Mouse (Mus musculus): ENCODE measurements around the gene Smarce1. TPM values are rescaled to one million over a fixed set of nuclear protein-coding genes. Genes with fewer than 3 reads are reported as not detected.

Gene Smarce1
- polyA plus RNA-seq (2014; fragmentation: Nextera tagmentation; extraction: Ambion mirVana): 130 and 146 TPM in 2 replicates

DNA sequence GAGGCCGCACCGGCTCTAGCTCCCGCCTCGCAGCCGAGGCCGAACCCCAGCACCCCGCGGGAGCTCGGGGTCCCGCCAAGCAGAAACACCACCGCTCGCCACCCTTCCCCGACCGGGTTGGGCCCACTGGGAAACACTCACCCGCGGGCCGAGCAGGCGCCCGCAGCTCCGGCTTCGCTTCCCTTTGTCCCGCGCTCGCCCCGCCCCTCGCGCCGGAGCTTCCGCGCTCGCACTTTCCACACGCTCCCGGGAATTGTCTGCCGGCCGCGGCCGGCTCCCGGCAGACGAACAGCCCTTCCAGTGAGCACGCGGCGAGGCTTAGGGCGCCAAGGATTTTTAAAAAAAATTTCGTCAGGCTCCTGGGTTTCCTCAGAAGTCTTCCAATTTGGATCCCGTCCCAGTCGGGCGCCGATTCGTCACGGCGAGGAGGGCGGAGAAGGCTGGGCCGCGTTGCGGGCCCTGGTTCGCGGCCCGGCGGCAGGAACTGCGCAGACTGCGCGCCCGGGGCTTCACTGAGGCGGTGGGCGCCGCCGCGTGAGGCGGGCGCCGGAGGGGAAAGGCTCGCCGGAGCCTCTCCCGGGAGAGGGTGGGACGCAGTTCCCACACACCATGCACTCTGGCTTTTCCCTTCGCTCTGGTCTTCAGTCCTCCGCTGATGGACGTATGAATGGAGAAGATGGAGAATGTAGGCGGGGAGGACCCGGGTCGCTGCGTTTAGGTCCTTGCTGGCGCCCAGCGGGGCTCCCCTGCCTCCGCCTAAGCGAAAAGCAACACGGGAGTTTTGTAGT is at the start of gene Smarce1:
Gene Smarce1 (minus strand): TSS at position 757 of the 788 bp plus-strand sequence.
- H3K36me3 ChIP-seq (ENCODE audit: control insufficient read depth, insufficient read depth, low read length): peaks cover 24% of the 10 kb centered on the region
- no peaks in the 10 kb centered on the region for H3K27me3 ChIP-seq (replicated peaks; ENCODE audit: control insufficient read depth, insufficient read depth, low read length)
- no peaks in the 10 kb centered on the region for H3K9me3 ChIP-seq (ENCODE audit: control insufficient read depth, low read length)
- H3K9ac ChIP-seq (ENCODE audit: low read depth, low read length): peak within 1 kb of the TSS; percentile 99
- ATAC-seq (ENCODE audit: low read depth) (peak; percentile 92), DNase-seq (ENCODE audit: low spot score) (peak; percentile 86)
- H3K27ac ChIP-seq (replicated peaks; ENCODE audit: low read depth, low read length): peak within 1 kb of the TSS; percentile 100
- H3K4me2 ChIP-seq (ENCODE audit: low read depth, low read length): peak within 1 kb of the TSS; percentile 76
- H3K4me3 ChIP-seq (ENCODE audit: low read depth, low read length): peak within 1 kb of the TSS; percentile 88
- H3K4me1 ChIP-seq (ENCODE audit: control insufficient read depth, insufficient read depth, low read length): peaks cover 22% of the 10 kb centered on the region
- WGBS: under 1% methylated on average over 73 of the region's 87 CpGs

DNA sequence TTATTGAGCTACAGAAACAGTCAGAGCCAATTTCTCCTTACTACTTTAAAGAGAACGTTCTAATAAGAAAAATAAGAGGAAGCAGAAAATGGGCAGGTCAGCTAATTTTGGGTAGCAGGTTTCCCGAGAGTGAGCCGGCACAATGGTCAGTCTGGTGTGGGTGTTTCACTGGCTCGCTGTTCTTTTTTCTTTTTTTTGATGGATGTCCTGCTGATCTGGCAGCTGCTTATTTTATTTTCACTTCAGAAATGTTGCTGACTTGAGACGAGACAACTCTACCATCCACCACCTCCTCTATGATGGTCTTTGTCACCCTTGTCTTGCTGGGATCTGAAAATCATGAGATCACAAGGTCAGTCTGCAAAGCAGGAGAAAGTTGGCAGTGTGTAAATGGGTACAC is 49.2 kb upstream of the Smarce1 start:
- 71% methylated on average over 5 of the region's 5 CpGs for WGBS
- H3K9me3 ChIP-seq (ENCODE audit: control insufficient read depth, low read length): no peaks in the 10 kb centered on the region
- no peak overlapping the region for H3K4me3 ChIP-seq (ENCODE audit: low read depth, low read length)
- H3K36me3 ChIP-seq (ENCODE audit: control insufficient read depth, insufficient read depth, low read length): no peaks in the 10 kb centered on the region
- no peaks in the 10 kb centered on the region for H3K27me3 ChIP-seq (replicated peaks; ENCODE audit: control insufficient read depth, insufficient read depth, low read length)
- H3K4me2 ChIP-seq (ENCODE audit: low read depth, low read length): no peak overlapping the region
- H3K27ac ChIP-seq (replicated peaks; ENCODE audit: low read depth, low read length): no peak overlapping the region
- no peak for DNase-seq (ENCODE audit: low spot score)
- ATAC-seq (ENCODE audit: low read depth): no peak
- no peak overlapping the region for H3K9ac ChIP-seq (ENCODE audit: low read depth, low read length)
- H3K4me1 ChIP-seq (ENCODE audit: control insufficient read depth, insufficient read depth, low read length): peaks cover 8% of the 10 kb centered on the region; the same call in 1 of the 2 replicates

DNA sequence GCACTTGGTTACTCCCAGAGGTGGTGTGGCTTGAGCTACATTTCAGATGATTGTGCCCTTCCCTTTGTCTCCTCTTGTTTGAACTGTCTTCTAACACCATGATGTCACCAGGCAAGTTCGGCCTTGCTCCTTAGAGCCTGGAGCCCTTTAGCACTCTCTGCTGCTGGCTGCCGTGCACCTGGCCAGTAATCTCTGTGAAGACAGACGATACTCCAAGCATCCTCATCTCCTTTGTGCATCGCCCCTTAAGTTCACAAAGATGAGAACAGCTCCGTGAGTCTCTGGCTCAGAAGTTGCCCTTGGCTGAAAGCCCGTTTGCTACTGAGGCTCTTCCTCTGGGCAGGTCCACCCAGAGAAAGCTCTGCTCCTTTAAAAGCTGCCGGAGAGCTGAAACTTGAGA is 46.0 kb upstream of the Smarce1 start:
- ATAC-seq (ENCODE audit: low read depth) (peak; percentile 81), DNase-seq (ENCODE audit: low spot score) (peak; percentile 81)
- 25% methylated on average over 7 of the region's 7 CpGs for WGBS
- Histone ChIP-seq H3K9me3 (ENCODE audit: control insufficient read depth, low read length) (no peaks in the 10 kb centered on the region), H3K4me3 (ENCODE audit: low read depth, low read length) (no peak overlapping the region), H3K9ac (ENCODE audit: low read depth, low read length) (no peak overlapping the region), H3K4me2 (ENCODE audit: low read depth, low read length) (no peak overlapping the region), H3K27me3 (replicated peaks; ENCODE audit: control insufficient read depth, insufficient read depth, low read length) (no peaks in the 10 kb centered on the region), H3K36me3 (ENCODE audit: control insufficient read depth, insufficient read depth, low read length) (no peaks in the 10 kb centered on the region), H3K27ac (replicated peaks; ENCODE audit: low read depth, low read length) (no peak overlapping the region), H3K4me1 (ENCODE audit: control insufficient read depth, insufficient read depth, low read length) (0 out of 2 replicates have a peak, but pooled peaks cover 6% of the 10 kb centered on the region)

DNA sequence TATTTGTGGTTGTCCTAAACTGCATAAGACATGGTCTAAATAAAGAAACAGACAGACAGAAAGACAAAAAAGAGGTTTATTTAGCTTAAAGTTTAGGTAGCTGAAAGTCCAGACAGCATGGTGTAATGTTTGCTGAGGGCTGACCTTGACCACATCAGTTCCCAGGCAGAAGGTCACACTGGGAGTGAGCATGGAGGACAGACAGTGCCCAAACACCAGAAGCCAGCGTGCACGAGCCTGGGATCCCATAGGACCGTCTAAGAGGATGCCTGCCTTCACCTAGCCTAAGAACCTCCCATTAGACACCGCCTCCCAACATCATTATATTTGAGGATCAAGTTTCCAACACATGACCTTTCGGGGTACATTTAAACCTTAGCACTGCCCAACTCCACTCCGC is 44.8 kb upstream of the Smarce1 start:
- H3K9ac ChIP-seq (ENCODE audit: low read depth, low read length): no peak overlapping the region
- WGBS: 63% methylated on average over 6 of the region's 6 CpGs
- no peaks in the 10 kb centered on the region for H3K36me3 ChIP-seq (ENCODE audit: control insufficient read depth, insufficient read depth, low read length)
- no peak overlapping the region for H3K27ac ChIP-seq (replicated peaks; ENCODE audit: low read depth, low read length)
- ATAC-seq (ENCODE audit: low read depth) (no peak), DNase-seq (ENCODE audit: low spot score) (no peak)
- H3K4me1 ChIP-seq (ENCODE audit: control insufficient read depth, insufficient read depth, low read length): 0 out of 2 replicates have a peak, but pooled peaks cover 6% of the 10 kb centered on the region
- H3K4me3 ChIP-seq (ENCODE audit: low read depth, low read length): no peak overlapping the region
- no peaks in the 10 kb centered on the region for H3K9me3 ChIP-seq (ENCODE audit: control insufficient read depth, low read length)
- no peak overlapping the region for H3K4me2 ChIP-seq (ENCODE audit: low read depth, low read length)
- H3K27me3 ChIP-seq (replicated peaks; ENCODE audit: control insufficient read depth, insufficient read depth, low read length): no peaks in the 10 kb centered on the region

DNA sequence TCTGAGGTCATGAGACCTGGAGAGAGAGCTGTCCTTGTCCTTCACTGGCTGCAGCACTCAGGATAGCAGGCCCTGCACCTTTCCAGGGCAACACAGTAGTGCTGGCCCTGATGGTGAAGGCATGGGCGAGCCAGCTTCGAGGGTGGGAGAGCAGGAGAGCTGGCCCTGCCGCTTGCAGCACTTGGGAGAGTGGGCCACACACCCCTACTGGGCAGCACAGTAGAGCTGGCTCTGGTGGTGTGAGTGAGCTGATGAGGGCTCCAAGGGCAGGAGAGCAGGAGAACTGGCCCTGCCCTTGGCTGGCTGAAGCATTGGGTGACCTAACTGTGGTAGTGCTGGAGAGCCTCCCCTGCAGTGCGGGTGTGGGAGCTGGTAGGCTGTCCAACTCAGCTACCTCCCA is 41.9 kb upstream of the Smarce1 start:
- no peak for ATAC-seq (ENCODE audit: low read depth)
- H3K4me2 ChIP-seq (ENCODE audit: low read depth, low read length): no peak overlapping the region
- H3K9ac ChIP-seq (ENCODE audit: low read depth, low read length): no peak overlapping the region
- no peak overlapping the region for H3K27ac ChIP-seq (replicated peaks; ENCODE audit: low read depth, low read length)
- no peak overlapping the region for H3K4me3 ChIP-seq (ENCODE audit: low read depth, low read length)
- DNase-seq (ENCODE audit: low spot score): no peak
- H3K36me3 ChIP-seq (ENCODE audit: control insufficient read depth, insufficient read depth, low read length): no peaks in the 10 kb centered on the region
- 0 out of 2 replicates have a peak, but pooled peaks cover 6% of the 10 kb centered on the region for H3K4me1 ChIP-seq (ENCODE audit: control insufficient read depth, insufficient read depth, low read length)
- no peaks in the 10 kb centered on the region for H3K27me3 ChIP-seq (replicated peaks; ENCODE audit: control insufficient read depth, insufficient read depth, low read length)
- no peaks in the 10 kb centered on the region for H3K9me3 ChIP-seq (ENCODE audit: control insufficient read depth, low read length)
- WGBS: 85% methylated on average over 3 of the region's 4 CpGs

DNA sequence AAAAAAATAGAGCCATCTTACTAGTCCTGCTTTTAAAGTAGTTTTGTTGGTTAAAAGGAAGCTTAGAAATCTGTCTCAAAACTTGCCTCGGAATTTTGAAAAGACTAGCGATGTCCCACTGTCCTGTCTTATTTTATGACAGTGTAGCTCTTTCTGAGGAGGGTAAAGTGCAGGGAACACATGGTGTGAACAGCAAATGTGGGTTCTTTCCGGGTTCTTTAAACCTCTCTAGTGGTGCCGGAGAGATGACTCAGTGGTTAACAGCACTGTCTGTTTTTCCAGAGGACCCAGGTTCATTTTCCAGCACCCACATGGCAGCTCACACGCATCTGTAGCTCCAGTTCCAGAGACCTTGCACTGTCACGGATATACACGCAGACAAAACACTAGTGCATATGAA is 38.4 kb upstream of the Smarce1 start:
- no peak overlapping the region for H3K27ac ChIP-seq (replicated peaks; ENCODE audit: low read depth, low read length)
- H3K36me3 ChIP-seq (ENCODE audit: control insufficient read depth, insufficient read depth, low read length): no peaks in the 10 kb centered on the region
- H3K27me3 ChIP-seq (replicated peaks; ENCODE audit: control insufficient read depth, insufficient read depth, low read length): no peaks in the 10 kb centered on the region
- H3K4me3 ChIP-seq (ENCODE audit: low read depth, low read length): no peak overlapping the region
- DNase-seq (ENCODE audit: low spot score): no peak
- no peak overlapping the region for H3K9ac ChIP-seq (ENCODE audit: low read depth, low read length)
- WGBS: 70% methylated on average over 7 of the region's 7 CpGs
- no peak overlapping the region for H3K4me2 ChIP-seq (ENCODE audit: low read depth, low read length)
- no peaks in the 10 kb centered on the region for H3K9me3 ChIP-seq (ENCODE audit: control insufficient read depth, low read length)
- no peaks in the 10 kb centered on the region for H3K4me1 ChIP-seq (ENCODE audit: control insufficient read depth, insufficient read depth, low read length)
- no peak for ATAC-seq (ENCODE audit: low read depth)

DNA sequence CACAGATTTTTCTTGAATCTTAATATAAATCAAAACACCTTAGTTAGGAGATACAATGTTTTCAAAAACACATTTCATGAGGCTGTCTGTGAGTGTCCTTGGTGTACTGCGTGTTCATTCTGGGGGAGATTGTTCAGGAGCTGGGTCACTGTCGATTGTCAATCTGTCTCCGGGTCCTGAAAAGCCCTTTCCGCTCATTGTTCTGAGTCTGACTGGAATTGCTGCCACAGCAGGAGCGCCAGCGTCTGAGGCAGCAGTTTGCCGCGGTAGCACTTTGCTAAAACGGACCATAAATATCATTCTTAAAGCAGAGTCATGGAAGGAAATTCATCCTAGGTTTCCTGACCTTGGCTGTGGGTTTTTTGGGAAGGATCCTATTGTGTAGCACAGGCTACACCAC is 35.0 kb upstream of the Smarce1 start:
- Histone ChIP-seq H3K4me1 (ENCODE audit: control insufficient read depth, insufficient read depth, low read length) (no peaks in the 10 kb centered on the region), H3K4me3 (ENCODE audit: low read depth, low read length) (no peak overlapping the region), H3K27ac (replicated peaks; ENCODE audit: low read depth, low read length) (no peak overlapping the region), H3K27me3 (replicated peaks; ENCODE audit: control insufficient read depth, insufficient read depth, low read length) (no peaks in the 10 kb centered on the region), H3K9me3 (ENCODE audit: control insufficient read depth, low read length) (no peaks in the 10 kb centered on the region), H3K9ac (ENCODE audit: low read depth, low read length) (no peak overlapping the region), H3K36me3 (ENCODE audit: control insufficient read depth, insufficient read depth, low read length) (no peaks in the 10 kb centered on the region), H3K4me2 (ENCODE audit: low read depth, low read length) (no peak overlapping the region)
- 50% methylated on average over 9 of the region's 9 CpGs for WGBS
- ATAC-seq (ENCODE audit: low read depth) (no peak), DNase-seq (ENCODE audit: low spot score) (no peak)

DNA sequence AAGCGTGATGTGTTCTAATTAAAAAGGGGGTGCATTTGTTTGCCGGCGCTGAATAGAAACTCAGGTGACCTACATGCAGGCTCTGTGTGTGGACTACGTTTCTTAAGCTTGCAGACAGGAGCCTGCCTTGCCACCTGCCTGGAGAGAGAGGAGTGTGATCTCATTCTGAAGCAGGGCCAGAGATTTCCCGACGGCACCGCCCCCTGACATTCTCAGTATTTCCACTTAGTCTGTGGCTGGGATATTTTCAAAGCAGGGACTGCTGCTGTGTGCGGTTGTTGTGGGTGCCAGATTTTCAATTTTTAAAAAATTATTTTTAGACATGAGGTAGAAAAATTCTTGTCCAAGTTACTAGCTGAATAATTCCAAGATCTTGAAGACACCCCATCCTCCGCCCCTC is 34.4 kb upstream of the Smarce1 start:
- ATAC-seq (ENCODE audit: low read depth) (no peak; the same call in 1 of the 2 replicates), DNase-seq (ENCODE audit: low spot score) (peak; percentile 25)
- Histone ChIP-seq H3K4me1 (ENCODE audit: control insufficient read depth, insufficient read depth, low read length) (no peaks in the 10 kb centered on the region), H3K4me2 (ENCODE audit: low read depth, low read length) (no peak overlapping the region), H3K27me3 (replicated peaks; ENCODE audit: control insufficient read depth, insufficient read depth, low read length) (no peaks in the 10 kb centered on the region), H3K36me3 (ENCODE audit: control insufficient read depth, insufficient read depth, low read length) (no peaks in the 10 kb centered on the region), H3K4me3 (ENCODE audit: low read depth, low read length) (no peak overlapping the region), H3K9me3 (ENCODE audit: control insufficient read depth, low read length) (no peaks in the 10 kb centered on the region), H3K27ac (replicated peaks; ENCODE audit: low read depth, low read length) (no peak overlapping the region), H3K9ac (ENCODE audit: low read depth, low read length) (no peak overlapping the region)
- 58% methylated on average over 9 of the region's 9 CpGs for WGBS

DNA sequence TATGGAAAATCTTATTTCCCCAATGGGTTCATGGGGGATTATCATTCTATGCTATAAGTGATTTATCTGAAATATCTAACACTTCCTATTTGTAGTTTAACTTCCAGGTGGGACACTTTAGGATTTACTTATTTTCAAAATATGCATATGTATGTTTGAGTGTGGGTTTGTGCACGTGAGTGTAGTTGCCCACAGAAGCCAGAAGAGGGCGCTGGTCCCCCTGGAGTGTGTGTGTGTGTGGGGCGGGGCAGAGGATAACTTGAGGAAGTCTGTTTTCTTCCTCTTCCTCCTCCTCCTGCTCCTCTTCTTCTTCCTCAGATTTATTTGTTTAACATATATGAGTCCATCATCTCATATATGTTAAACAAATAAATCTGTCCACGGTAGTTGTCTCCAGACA is 25.4 kb upstream of the Smarce1 start:
- no peak overlapping the region for H3K4me3 ChIP-seq (ENCODE audit: low read depth, low read length)
- no peaks in the 10 kb centered on the region for H3K27me3 ChIP-seq (replicated peaks; ENCODE audit: control insufficient read depth, insufficient read depth, low read length)
- H3K9ac ChIP-seq (ENCODE audit: low read depth, low read length): no peak overlapping the region
- no peak overlapping the region for H3K27ac ChIP-seq (replicated peaks; ENCODE audit: low read depth, low read length)
- no peak overlapping the region for H3K4me2 ChIP-seq (ENCODE audit: low read depth, low read length)
- H3K4me1 ChIP-seq (ENCODE audit: control insufficient read depth, insufficient read depth, low read length): no peaks in the 10 kb centered on the region
- DNase-seq (ENCODE audit: low spot score): no peak
- no peaks in the 10 kb centered on the region for H3K36me3 ChIP-seq (ENCODE audit: control insufficient read depth, insufficient read depth, low read length)
- WGBS: 66% methylated on average over 4 of the region's 4 CpGs
- no peak for ATAC-seq (ENCODE audit: low read depth)
- H3K9me3 ChIP-seq (ENCODE audit: control insufficient read depth, low read length): no peaks in the 10 kb centered on the region
